Mouse (Mus musculus) MEL (cell line): ENCODE results near the gene Borcs7. TPM values are rescaled to one million over a fixed set of nuclear protein-coding genes. Genes with fewer than 3 reads are reported as not detected.

Source experiments
- DNase-seq: peaks from one replicate; pipeline ENCODE4 v3.0.0; 2011; ENCODE audit warnings: low read depth, low spot score
- H3K27ac ChIP-seq: 2 replicates; pipeline ENCODE4 v1.5.1; 2012; ENCODE audit warnings: low read depth, mild to moderate bottlenecking, control low read depth, low read length, moderate library complexity; ENCODE audit not compliant: control insufficient read depth
- H3K27me3 ChIP-seq, 2 experiments: fragments of 150-350 bp in 1 of 2; sonication (generic) in 1 of 2; 2 replicates each; pipeline ENCODE4 v1.6.1; 2012; ENCODE audit warnings: low read length in 2 of 2, mild to moderate bottlenecking in 2 of 2, improper control_type of control experiment in 1 of 2, moderate library complexity in 1 of 2; ENCODE audit not compliant: insufficient read depth in 2 of 2, control insufficient read depth in 1 of 2
- H3K36me3 ChIP-seq, 2 experiments: 2 replicates each; pipeline ENCODE4 v1.6.1; 2012 to 2014; ENCODE audit warnings: low read length in 2 of 2, improper control_type of control experiment in 1 of 2, inconsistent platforms in 1 of 2, mild to moderate bottlenecking in 1 of 2; ENCODE audit not compliant: insufficient read depth in 2 of 2, control insufficient read depth in 1 of 2
- H3K4me1 ChIP-seq, 2 experiments: fragments of 150-350 bp in 1 of 2; sonication (generic) in 1 of 2; 2 replicates each; pipeline ENCODE4 v1.6.1; 2012; ENCODE audit warnings: low read length in 2 of 2, improper control_type of control experiment in 1 of 2, mild to moderate bottlenecking in 1 of 2; ENCODE audit not compliant: insufficient read depth in 2 of 2, control insufficient read depth in 1 of 2
- H3K4me3 ChIP-seq, 2 experiments: fragments of 150-350 bp in 1 of 2; sonication (generic) in 1 of 2; 2 replicates each; pipeline ENCODE4 v1.5.1; 2012; ENCODE audit warnings: low read depth in 2 of 2, low read length in 2 of 2, mild to moderate bottlenecking in 2 of 2, moderate library complexity in 2 of 2, control low read depth in 1 of 2, improper control_type of control experiment in 1 of 2; ENCODE audit not compliant: control insufficient read depth in 1 of 2, insufficient read depth in 1 of 2
- H3K79me2 ChIP-seq: 2 replicates; pipeline ENCODE4 v1.6.1; 2012; ENCODE audit warnings: mild to moderate bottlenecking, low read length, moderate library complexity; ENCODE audit not compliant: control insufficient read depth, poor library complexity, insufficient read depth
- H3K9ac ChIP-seq: 2 replicates; pipeline ENCODE4 v1.6.1; 2012; ENCODE audit warnings: low read depth, mild to moderate bottlenecking, control low read depth, low read length, moderate library complexity; ENCODE audit not compliant: control insufficient read depth, poor library complexity, severe bottlenecking
- H3K9me3 ChIP-seq: fragments of 150-350 bp; sonication (generic); replicated peaks from 2 replicates; pipeline ENCODE4 v1.6.1; 2012; ENCODE audit warnings: mild to moderate bottlenecking, low read length, improper control_type of control experiment, moderate library complexity; ENCODE audit not compliant: insufficient read depth
- GABPA ChIP-seq: IDR thresholded peaks from 2 replicates; pipeline ENCODE4 v1.6.1; 2012; ENCODE audit warnings: low read depth, mild to moderate bottlenecking, inconsistent platforms, low read length, improper control_type of control experiment, moderate library complexity
- MXI1 ChIP-seq: IDR thresholded peaks from 2 replicates; pipeline ENCODE4 v1.6.1; 2011; ENCODE audit warnings: mild to moderate bottlenecking, low read depth, low read length, improper control_type of control experiment
- MYB ChIP-seq: IDR thresholded peaks from 2 replicates; pipeline ENCODE4 v1.6.1; 2011; ENCODE audit warnings: mild to moderate bottlenecking, low read depth, low read length, improper control_type of control experiment
- NELFE ChIP-seq: IDR thresholded peaks from 2 replicates; pipeline ENCODE4 v1.6.1; 2011; ENCODE audit warnings: low read depth, low read length, improper control_type of control experiment
- NRF1 ChIP-seq: IDR thresholded peaks from 2 replicates; pipeline ENCODE4 v1.6.1; 2014; ENCODE audit warnings: low read depth, mild to moderate bottlenecking, inconsistent platforms, low read length, improper control_type of control experiment, moderate library complexity; ENCODE audit not compliant: poor library complexity, insufficient read depth, severe bottlenecking
- POLR2AphosphoS5 ChIP-seq: IDR thresholded peaks from 2 replicates; pipeline ENCODE4 v1.6.1; 2012; ENCODE audit warnings: low read depth, borderline replicate concordance, mild to moderate bottlenecking, inconsistent platforms, low read length, moderate library complexity, mixed read lengths
- RAD21 ChIP-seq: IDR thresholded peaks from 2 replicates; pipeline ENCODE4 v1.6.1; 2011; ENCODE audit warnings: mild to moderate bottlenecking, low read depth, low read length, improper control_type of control experiment
- SMC3 ChIP-seq: IDR thresholded peaks from 2 replicates; pipeline ENCODE4 v1.6.1; 2011; ENCODE audit warnings: low read depth, low read length, improper control_type of control experiment
- TCF12 ChIP-seq: IDR thresholded peaks from 2 replicates; pipeline ENCODE4 v1.6.1; 2014; ENCODE audit warnings: low read depth, mild to moderate bottlenecking, inconsistent platforms, low read length, improper control_type of control experiment, moderate library complexity
- USF1 ChIP-seq: IDR thresholded peaks from 2 replicates; pipeline ENCODE4 v1.6.1; 2014; ENCODE audit warnings: low read depth, mild to moderate bottlenecking, inconsistent platforms, low read length, improper control_type of control experiment, moderate library complexity
- ZMIZ1 ChIP-seq: IDR thresholded peaks from 2 replicates; pipeline ENCODE4 v1.6.1; 2012; ENCODE audit warnings: low read depth, mild to moderate bottlenecking, inconsistent platforms, low read length, improper control_type of control experiment, moderate library complexity
- polyA plus RNA-seq, 2 experiments: library from polyadenylated mRNA; stranded (reverse) in 1 of 2; unstranded in 1 of 2; fragments of >175 nt in 1 of 2; fragments of >200 nt in 1 of 2; gene quantifications; 2 replicates each; pipeline versions ENCODE4 v1.2.1 to v1.2.4; 2012; ENCODE audit warnings: low replicate concordance in 2 of 2, low read depth in 1 of 2; ENCODE audit not compliant: insufficient read length in 2 of 2, insufficient read depth in 1 of 2, missing spikeins in 1 of 2
- total RNA-seq: library from RNA; depleted of rRNA; stranded (reverse); fragments of 300-350 nt; gene quantifications from 2 replicates; pipeline ENCODE4 v1.2.3, GENCODE M21; 2012; rRNA removed

The Borcs7 gene
- total and polyA plus RNA-seq, 3 experiments: 4.1 to 11.1 TPM; not detected in 1

GRCm38 (mm10) chr19:46752235-46752634, 62.5 kb downstream of the Borcs7 start:
- H3K79me2 ChIP-seq: no peaks in the 10 kb centered on the region
- peaks cover 0 to 2% of the 10 kb centered on the region in 2 experiments; a peak in 1 of 4 replicates for H3K27me3 ChIP-seq
- H3K36me3 ChIP-seq: no peaks in the 10 kb centered on the region
- TF ChIP-seq POLR2AphosphoS5: no peak
- no peak for TF ChIP-seq SMC3
- no peak for TF ChIP-seq RAD21
- TF ChIP-seq MXI1: no peak
- TF ChIP-seq USF1: no peak
- no peak for TF ChIP-seq GABPA
- TF ChIP-seq NELFE: no peak
- TF ChIP-seq ZMIZ1: no peak
- TF ChIP-seq MYB: no peak
- TF ChIP-seq NRF1: no peak
- TF ChIP-seq TCF12: no peak
- H3K4me1 ChIP-seq: no peaks in the 10 kb centered on the region
- H3K9me3 ChIP-seq: no peaks in the 10 kb centered on the region
- no peak overlapping the region for H3K27ac ChIP-seq
- no peak for DNase-seq
- no peak overlapping the region for H3K9ac ChIP-seq
- no peak overlapping the region for H3K4me3 ChIP-seq

Other genes starting within 250 kb of the Borcs7 start
- 19.1 and 21.2 TPM in 2 replicates for gene Trim8, start 188.2 kb upstream of the Borcs7 start, total RNA-seq
- 10 to 100 TPM in 1 of 2 experiments, not detected in 1; 57.2 TPM for gene Trim8, start 188.2 kb upstream of the Borcs7 start, polyA plus RNA-seq
- 62.4 and 74.8 TPM in 2 replicates for gene Arl3, start 116.7 kb upstream of the Borcs7 start, total RNA-seq
- gene Arl3, start 116.7 kb upstream of the Borcs7 start, polyA plus RNA-seq: 100 to 1,000 TPM in 1 of 2 experiments, not detected in 1; 123 TPM
- gene Sfxn2, start 116.5 kb upstream of the Borcs7 start, total RNA-seq: 16.1 and 20.3 TPM in 2 replicates
- gene Sfxn2, start 116.5 kb upstream of the Borcs7 start, polyA plus RNA-seq: 10 to 100 TPM; 21.2 to 36.6 TPM
- gene Wbp1l, start 90.8 kb upstream of the Borcs7 start, total RNA-seq: 47.0 and 52.9 TPM in 2 replicates
- 10 to 100 TPM in 1 of 2 experiments, not detected in 1; 70.0 TPM for gene Wbp1l, start 90.8 kb upstream of the Borcs7 start, polyA plus RNA-seq
- gene Cyp17a1, start 16.7 kb upstream of the Borcs7 start, total RNA-seq: not detected in 2 replicates
- gene Cyp17a1, start 16.7 kb upstream of the Borcs7 start, polyA plus RNA-seq: not detected
- 17.0 and 22.8 TPM in 2 replicates for gene As3mt, start 17.6 kb downstream of the Borcs7 start, total RNA-seq
- 10 to 100 TPM in 1 of 2 experiments, not detected in 1; 52.2 TPM for gene As3mt, start 17.6 kb downstream of the Borcs7 start, polyA plus RNA-seq
- 4.0 and 5.7 TPM in 2 replicates for gene Cnnm2, start 71.7 kb downstream of the Borcs7 start, total RNA-seq
- gene Cnnm2, start 71.7 kb downstream of the Borcs7 start, polyA plus RNA-seq: 10 to 100 TPM in 1 of 2 experiments, not detected in 1; 10.7 TPM